Mouse (Mus musculus) kidney, adult 9 months (tissue): ENCODE measurements around the gene Ube2g2.

Source experiments
- DNase-seq: peaks from one replicate; pipeline ENCODE4 v3.0.0; 2022

Ube2g2 gene

GRCm38 (mm10) chr10:77622055-77622988 lies at the start of gene Ube2g2:
Gene Ube2g2 (plus strand): TSS chr10:77622275.
- peak; percentile 91 for DNase-seq

DNA sequence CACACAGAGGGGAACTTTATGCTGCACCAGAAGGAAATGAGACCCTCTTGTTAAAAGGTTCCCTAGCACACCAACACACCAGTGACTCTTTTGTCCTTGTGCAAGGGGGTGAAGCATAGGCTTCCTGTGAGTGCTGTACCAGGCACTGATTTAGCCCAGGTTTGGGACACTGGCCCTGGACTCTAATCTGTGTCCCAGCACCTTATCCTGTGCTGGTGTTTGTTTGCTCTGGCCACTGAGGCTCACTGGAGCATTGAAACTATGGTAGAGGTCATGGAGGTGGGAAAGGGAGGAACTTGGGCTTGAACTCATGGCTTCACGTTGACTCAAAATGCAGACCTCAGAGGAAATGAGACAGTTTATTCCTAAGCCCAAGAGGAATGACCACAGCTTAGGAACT lies 48.9 kb upstream of the Ube2g2 start:
- no peak for DNase-seq

- no peak for DNase-seq
These were observed 41.8 kb upstream of the Ube2g2 start for GRCm38 (mm10) chr10:77580027-77580920.

GRCm38 (mm10) chr10:77581023-77581407 lies 41.1 kb upstream of the Ube2g2 start:
- no peak for DNase-seq

- DNase-seq: peak; percentile 97
These were observed 40.4 kb upstream of the Ube2g2 start, which contains the start of gene Pttg1ip for GRCm38 (mm10) chr10:77581408-77582284. Gene Pttg1ip (plus strand): TSS chr10:77581720.

GRCm38 (mm10) chr10:77582285-77582618 lies 39.8 kb upstream of the Ube2g2 start:
- DNase-seq: no peak

GRCm38 (mm10) chr10:77583795-77584422 lies 38.2 kb upstream of the Ube2g2 start:
- DNase-seq: peak; percentile 51

DNA sequence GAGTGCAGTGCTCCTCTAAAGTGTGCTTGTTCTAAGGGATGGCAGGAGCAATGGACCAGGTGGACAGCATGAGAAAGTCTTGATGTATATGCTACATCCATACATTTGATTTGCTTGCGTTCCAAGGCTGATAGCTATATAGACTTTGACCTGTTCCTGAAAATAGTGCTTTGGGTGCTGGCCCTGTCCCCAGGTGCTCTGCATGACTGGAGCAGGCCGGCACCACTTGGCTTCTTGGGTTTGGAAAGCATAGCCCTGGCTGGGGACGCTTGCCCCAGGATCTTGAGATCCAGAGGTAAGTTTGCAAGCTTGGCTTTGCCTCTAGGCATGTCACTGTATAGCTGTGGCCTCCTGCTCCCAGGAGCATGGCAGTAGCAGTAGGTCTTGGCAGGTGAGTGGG lies 35.4 kb upstream of the Ube2g2 start:
- peak; percentile 52 for DNase-seq

DNA sequence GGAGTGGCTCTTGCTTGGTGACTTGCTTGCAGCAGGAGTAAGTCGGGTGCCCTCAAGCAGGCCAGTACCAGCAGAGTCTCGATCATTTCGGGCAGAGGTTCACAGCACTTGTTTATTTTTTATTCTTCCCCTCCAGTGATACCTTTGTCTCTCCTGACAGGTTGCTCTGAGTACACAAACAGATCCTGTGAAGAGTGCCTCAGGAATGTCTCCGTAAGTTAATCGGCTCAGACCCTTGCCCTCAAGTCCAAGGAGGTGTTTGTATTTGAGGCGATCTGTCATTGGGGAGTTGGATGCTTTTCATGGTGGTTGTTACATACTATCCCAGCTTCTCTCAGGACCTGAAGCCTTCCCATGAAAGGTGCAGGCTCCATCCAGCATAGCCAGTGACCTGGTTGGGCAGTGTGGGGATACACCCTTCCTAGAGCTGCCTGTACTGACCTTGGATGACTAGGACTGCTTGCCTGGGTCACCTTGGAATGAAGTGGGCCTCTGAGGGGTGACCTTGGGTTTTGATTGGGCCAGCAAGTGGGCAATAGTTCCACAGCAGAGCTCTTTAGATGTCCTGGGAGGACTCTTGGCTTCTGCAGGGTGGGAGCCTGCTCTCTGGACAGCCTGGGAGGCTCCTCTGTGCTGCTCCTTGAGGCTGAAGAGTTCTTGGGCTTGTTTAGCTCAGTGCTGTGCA lies 34.8 kb upstream of the Ube2g2 start:
- peak; percentile 74 for DNase-seq

- DNase-seq: peak; percentile 84
These were observed 34.0 kb upstream of the Ube2g2 start for GRCm38 (mm10) chr10:77588036-77588435.

DNA sequence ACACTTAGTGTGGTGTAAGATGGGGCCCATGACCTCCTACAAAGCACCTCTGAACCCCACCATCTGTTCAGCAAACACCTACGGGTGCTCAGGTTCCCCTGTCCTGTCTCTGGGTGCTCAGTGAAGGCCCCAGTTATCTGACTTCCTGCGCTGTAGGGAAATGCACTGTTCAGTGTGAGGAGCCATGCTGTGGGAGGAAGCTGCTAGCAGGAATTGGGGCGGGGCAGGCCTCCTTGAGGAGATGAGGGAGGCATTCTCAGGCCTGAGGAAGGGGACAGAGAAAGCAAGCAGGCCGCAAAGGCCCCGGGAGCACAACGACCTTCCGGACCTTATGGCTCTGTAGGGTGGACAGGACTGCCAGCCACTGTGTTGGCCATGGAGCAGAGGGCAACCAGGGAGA lies 33.0 kb upstream of the Ube2g2 start:
- no peak for DNase-seq

DNA sequence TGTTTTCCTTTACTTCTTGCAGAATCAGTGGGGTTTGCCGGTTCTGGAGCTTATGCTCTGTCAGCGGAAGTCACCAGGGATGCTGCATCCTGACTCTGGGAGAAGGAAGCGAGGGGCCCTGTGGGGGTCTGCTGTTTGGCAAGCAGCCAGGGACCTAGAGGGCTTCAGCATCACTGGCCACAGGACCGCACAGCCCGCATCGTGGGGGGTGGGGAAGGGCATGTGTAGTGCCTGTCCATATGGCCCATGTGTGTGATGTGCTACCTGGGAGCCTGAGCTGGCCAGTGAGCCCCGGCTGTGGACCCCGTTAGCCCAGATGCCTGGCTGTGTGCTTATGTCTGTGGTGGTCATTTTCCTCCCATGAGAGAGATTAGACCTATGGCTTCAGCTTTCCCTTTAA lies 32.3 kb upstream of the Ube2g2 start:
- DNase-seq: no peak

GRCm38 (mm10) chr10:77590812-77591211 lies 31.3 kb upstream of the Ube2g2 start:
- DNase-seq: peak; percentile 69

DNA sequence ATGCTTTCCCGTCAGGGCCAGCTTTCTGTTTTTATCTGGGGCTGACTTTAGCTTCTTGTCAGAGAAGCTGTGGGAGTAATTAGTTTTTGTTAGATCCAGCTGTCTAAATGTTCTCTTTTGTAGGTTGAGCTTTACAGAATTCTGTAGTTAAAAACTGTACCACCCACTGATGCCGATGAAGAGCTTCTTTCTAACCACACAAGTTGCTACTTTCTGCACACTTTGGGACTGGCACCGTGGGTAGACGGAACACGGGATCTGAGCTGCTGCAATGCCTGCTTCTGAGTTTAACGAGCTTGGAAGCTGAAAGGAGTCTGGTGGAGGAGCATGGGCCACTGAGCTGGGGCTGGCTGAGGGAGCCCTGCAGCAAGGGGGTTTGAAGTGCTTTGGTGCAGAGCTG lies 30.5 kb upstream of the Ube2g2 start:
- no peak for DNase-seq

DNA sequence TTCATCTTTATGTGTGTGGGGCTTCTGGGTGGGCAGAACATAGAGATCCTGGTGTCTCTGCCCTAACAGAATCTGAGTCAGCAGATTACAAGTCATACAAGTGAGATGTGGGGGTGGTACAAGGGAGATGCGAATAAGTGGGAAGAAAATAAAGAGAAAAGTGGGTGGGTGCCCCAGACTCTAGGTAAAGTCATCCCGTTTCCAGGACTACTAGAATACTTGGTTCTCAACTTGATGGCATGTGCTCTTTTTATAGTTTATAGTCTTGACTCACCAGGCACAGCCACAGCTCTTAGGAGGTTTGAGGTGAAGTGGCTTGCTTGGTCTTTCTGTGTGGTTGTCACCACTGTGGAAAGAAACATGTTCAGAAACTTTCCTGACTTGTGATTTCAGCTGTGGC lies 26.0 kb upstream of the Ube2g2 start:
- no peak for DNase-seq

DNA sequence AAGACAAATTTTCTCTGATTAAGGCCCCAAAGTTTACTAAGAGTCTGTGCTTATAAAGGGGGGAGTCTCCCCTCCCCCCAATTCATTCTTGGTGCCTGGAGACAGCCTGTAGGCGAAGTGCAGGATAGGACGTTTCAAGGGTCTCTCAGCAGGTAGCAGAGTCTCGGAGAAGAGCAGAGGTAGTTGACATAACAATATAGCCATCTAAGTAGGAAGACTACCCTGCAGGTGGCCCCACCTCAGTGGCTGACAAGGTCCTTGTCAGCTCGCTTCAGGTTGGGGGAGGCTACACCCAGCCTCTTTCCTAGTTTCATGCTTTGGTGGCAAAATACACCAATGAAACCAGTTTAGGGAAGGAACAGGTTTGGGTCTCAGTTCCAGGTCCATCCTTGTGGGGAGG lies 19.1 kb upstream of the Ube2g2 start:
- DNase-seq: no peak

- no peak for DNase-seq
These were observed 18.0 kb upstream of the Ube2g2 start for GRCm38 (mm10) chr10:77604111-77604510.

GRCm38 (mm10) chr10:77604958-77605357 lies 17.1 kb upstream of the Ube2g2 start:
- no peak for DNase-seq

DNA sequence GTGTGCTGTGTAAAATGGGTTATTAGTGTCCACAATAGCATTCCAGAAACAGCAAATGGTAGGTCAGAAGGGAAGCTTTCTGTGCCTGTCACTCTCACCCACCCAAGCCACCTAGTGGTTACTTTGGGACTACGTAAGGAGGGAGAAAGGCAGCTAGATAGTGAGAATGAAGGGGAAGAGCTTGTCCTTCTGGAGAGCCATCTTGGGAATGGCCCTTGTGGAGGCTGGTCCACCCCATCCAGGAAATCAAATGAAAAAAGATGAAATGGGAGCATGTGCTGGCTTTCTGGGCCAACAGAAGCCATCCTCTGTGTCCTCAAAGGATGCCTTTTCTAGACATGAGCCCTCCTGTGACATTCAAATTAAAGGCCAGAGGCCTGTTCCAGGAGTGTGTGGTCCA lies 16.7 kb upstream of the Ube2g2 start:
- peak; percentile 53 for DNase-seq

GRCm38 (mm10) chr10:77605908-77606826 lies 15.9 kb upstream of the Ube2g2 start, which contains the start of the genes Sumo3 and Gm49325:
Gene Sumo3 (plus strand): TSS chr10:77606097.
Gene Gm49325 (plus strand): TSS chr10:77606197.
- DNase-seq: peak; percentile 98
